Mouse (Mus musculus) intestine, postnatal 0 days (tissue): ENCODE measurements around the gene Csf2. TPM values are rescaled to one million over a fixed set of nuclear protein-coding genes. Genes with fewer than 3 reads are reported as not detected.

Source experiments
- ATAC-seq: fragments of 200-750 bp; cut with Nextera tagmentation; 2 replicates; pipeline ENCODE4 v1.8.0; 2017; ENCODE audit warnings: mild to moderate bottlenecking, moderate TSS enrichment, moderate library complexity
- H3K27ac ChIP-seq: fragments of 300-500 bp; sonication (generic); 2 replicates; pipeline ENCODE4 v1.5.1; 2014; ENCODE audit warnings: mild to moderate bottlenecking, low read depth, low read length, moderate library complexity
- H3K27me3 ChIP-seq: fragments of 300-500 bp; sonication (generic); replicated peaks from 2 replicates; pipeline ENCODE4 v1.6.1; 2014; ENCODE audit warnings: low read length, mixed read lengths; ENCODE audit not compliant: control insufficient read depth, insufficient read depth
- H3K36me3 ChIP-seq: fragments of 300-500 bp; sonication (generic); 2 replicates; pipeline ENCODE4 v1.6.1; 2014; ENCODE audit warnings: mild to moderate bottlenecking, moderate library complexity; ENCODE audit not compliant: control insufficient read depth, insufficient read depth
- H3K4me1 ChIP-seq: fragments of 300-500 bp; sonication (generic); replicated peaks from 2 replicates; pipeline ENCODE4 v1.6.1; 2014; ENCODE audit warnings: antibody characterized with exemption, low read length, mixed read lengths; ENCODE audit not compliant: control insufficient read depth, insufficient read depth
- H3K4me2 ChIP-seq: fragments of 300-500 bp; sonication (generic); replicated peaks from 2 replicates; pipeline ENCODE4 v1.6.1; 2014; ENCODE audit warnings: low read depth, mild to moderate bottlenecking, moderate library complexity
- H3K4me3 ChIP-seq: fragments of 300-500 bp; sonication (generic); 2 replicates; pipeline ENCODE4 v1.5.1; 2014; ENCODE audit warnings: low read depth, low read length
- H3K9ac ChIP-seq: fragments of 300-500 bp; sonication (generic); 2 replicates; pipeline ENCODE4 v1.6.1; 2014; ENCODE audit warnings: mild to moderate bottlenecking, low read depth, low read length
- H3K9me3 ChIP-seq: fragments of 300-500 bp; sonication (generic); 2 replicates; pipeline ENCODE4 v1.6.1; 2016; ENCODE audit warnings: mixed run types; ENCODE audit not compliant: control insufficient read depth
- CTCF ChIP-seq: sonication (generic); IDR thresholded peaks from 2 replicates; pipeline ENCODE4 v1.5.1; 2016; ENCODE audit warnings: low read depth, mild to moderate bottlenecking, control low read depth, antibody characterized with exemption, moderate library complexity
- WGBS: fragments of 180-500 bp; shearing (Covaris S2); extraction: QIAGEN DNeasy Blood & Tissue Kit; methylation state at CpG from one replicate; pipeline ENCODE4 v1.1.7; 2014; 5-methylcytosine and 5-hydroxymethylcytosine counted together
- polyA plus RNA-seq: library from polyadenylated mRNA; unstranded; fragments of >200 nt; fragmentation: Nextera tagmentation; extraction: Ambion mirVana; gene quantifications from 2 replicates; pipeline ENCODE4 v1.2.1, GENCODE M21; 2015

The Csf2 gene
- polyA plus RNA-seq, 1 experiment from 2014 or later: 1.3 TPM

DNA sequence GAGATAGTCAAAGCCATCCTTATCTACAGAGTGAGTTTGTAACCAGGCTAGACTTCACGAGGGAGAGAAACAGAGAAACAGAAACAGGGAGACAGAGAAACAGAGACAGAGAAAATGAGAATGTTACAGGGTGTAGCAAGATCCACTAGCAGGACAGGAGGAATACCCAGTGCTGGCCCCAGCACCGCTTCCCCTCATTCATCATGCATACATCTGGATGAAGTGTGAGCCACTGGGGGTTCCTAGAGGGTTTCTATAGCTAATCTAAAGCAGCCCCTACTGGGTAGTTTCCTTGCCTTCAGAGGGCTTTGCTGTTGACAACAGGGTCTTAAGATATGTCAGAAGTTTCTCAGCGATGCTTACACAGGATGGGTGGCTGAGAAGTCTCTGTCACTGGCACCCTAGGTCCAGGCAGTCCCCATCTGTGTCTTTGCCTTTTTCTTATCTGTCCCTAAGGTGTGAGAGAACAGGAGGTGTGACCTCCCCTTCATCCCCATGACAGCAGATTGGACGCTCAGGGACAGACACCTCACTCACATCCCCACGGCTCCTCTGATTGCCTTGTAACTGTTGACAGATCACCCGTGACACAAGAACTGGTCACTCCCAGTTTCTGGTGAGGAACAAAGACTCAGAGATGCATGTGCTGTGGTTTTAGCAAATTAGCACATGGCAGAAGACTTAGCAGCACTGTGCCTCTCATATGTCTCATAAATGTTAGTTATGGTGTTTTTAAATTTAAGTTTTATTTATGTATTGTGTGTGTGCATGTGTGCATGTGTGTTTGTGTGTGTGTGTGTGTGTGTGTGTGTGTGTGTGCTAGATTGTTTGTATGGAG lies 29.3 kb downstream of the Csf2 start:
- H3K4me2 ChIP-seq: no peak overlapping the region
- H3K4me1 ChIP-seq: no peaks in the 10 kb centered on the region
- TF ChIP-seq CTCF: no peak
- no peak overlapping the region for H3K27ac ChIP-seq
- no peaks in the 10 kb centered on the region for H3K36me3 ChIP-seq
- H3K9ac ChIP-seq: no peak overlapping the region
- ATAC-seq: no peak
- no peaks in the 10 kb centered on the region for H3K27me3 ChIP-seq
- no peaks in the 10 kb centered on the region for H3K9me3 ChIP-seq
- H3K4me3 ChIP-seq: no peak overlapping the region
- 36% methylated on average over 6 of the region's 6 CpGs for WGBS

DNA sequence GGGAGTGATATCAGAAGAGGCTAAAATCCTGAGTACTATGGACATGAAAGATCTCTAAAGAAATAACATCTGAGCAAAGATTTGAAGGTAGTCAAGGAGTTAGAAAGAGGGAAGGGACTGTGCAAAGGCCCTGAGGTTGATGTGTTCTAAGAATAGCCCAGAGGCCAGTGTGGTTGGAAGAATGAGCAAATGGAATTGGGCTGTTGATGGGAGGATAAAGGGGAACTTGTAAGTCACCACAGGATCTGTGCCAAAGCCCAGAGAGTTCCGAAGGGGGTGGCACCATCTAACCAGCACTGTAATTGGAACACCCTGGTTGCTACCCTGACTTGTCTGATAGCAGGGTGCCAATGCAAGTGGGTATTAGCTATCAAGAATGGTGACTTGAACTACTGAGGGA lies 30.3 kb downstream of the Csf2 start:
- WGBS: 100% methylated on average over 1 of the region's 1 CpGs
- Histone ChIP-seq H3K36me3 (no peaks in the 10 kb centered on the region), H3K9ac (no peak overlapping the region), H3K4me2 (no peak overlapping the region), H3K4me3 (no peak overlapping the region), H3K27me3 (no peaks in the 10 kb centered on the region), H3K27ac (no peak overlapping the region), H3K9me3 (no peaks in the 10 kb centered on the region), H3K4me1 (no peaks in the 10 kb centered on the region)
- TF ChIP-seq CTCF: no peak
- ATAC-seq: no peak

DNA sequence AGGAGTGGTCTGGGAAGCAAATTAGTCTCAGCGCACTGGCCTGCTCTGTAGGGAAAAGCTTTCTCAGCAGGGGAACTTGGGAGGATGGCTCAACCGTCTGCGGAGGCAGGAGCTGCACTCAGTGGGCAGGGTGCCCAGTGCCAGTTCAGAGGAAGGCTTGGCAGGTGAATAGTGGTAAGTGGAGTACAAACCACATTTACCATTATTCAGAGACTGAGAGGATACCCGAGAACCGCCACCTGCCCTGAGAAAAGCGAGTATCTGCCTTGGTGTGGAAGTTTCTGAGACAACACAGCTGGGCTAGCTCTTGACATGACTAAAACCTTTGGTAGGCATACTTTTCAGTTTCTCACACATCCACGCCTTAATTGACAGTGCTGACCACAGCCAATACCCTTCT lies 32.1 kb downstream of the Csf2 start:
- 63% methylated on average over 7 of the region's 7 CpGs for WGBS
- Histone ChIP-seq H3K9ac (no peak overlapping the region), H3K27me3 (no peaks in the 10 kb centered on the region), H3K4me3 (no peak overlapping the region), H3K36me3 (no peaks in the 10 kb centered on the region), H3K27ac (no peak overlapping the region), H3K4me1 (no peaks in the 10 kb centered on the region), H3K4me2 (no peak overlapping the region), H3K9me3 (no peaks in the 10 kb centered on the region)
- no peak for TF ChIP-seq CTCF
- ATAC-seq: no peak

DNA sequence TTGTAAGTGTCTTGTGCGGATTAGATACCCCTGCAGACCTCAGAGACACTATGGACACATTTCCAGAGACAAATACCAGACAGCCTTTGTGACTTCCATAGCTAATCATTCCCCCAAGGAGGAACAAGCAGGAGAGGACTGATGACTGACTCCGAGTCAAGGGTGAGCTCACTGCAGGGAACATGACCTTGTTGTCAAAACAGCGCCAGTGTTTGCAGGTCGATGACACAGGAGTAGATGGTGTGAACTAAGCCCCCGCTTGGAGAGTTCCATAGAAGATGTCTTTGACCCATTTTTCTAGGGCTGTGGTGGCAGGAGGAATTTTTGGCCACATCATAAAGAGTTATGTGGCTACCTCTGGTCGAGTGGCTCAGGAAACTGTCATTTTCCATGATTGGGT lies 33.4 kb downstream of the Csf2 start:
- no peak overlapping the region for H3K4me2 ChIP-seq
- no peak for TF ChIP-seq CTCF
- ATAC-seq: no peak
- no peaks in the 10 kb centered on the region for H3K36me3 ChIP-seq
- H3K9ac ChIP-seq: no peak overlapping the region
- no peak overlapping the region for H3K27ac ChIP-seq
- 75% methylated on average over 6 of the region's 6 CpGs for WGBS
- H3K9me3 ChIP-seq: no peaks in the 10 kb centered on the region
- no peaks in the 10 kb centered on the region for H3K27me3 ChIP-seq
- no peaks in the 10 kb centered on the region for H3K4me1 ChIP-seq
- no peak overlapping the region for H3K4me3 ChIP-seq

DNA sequence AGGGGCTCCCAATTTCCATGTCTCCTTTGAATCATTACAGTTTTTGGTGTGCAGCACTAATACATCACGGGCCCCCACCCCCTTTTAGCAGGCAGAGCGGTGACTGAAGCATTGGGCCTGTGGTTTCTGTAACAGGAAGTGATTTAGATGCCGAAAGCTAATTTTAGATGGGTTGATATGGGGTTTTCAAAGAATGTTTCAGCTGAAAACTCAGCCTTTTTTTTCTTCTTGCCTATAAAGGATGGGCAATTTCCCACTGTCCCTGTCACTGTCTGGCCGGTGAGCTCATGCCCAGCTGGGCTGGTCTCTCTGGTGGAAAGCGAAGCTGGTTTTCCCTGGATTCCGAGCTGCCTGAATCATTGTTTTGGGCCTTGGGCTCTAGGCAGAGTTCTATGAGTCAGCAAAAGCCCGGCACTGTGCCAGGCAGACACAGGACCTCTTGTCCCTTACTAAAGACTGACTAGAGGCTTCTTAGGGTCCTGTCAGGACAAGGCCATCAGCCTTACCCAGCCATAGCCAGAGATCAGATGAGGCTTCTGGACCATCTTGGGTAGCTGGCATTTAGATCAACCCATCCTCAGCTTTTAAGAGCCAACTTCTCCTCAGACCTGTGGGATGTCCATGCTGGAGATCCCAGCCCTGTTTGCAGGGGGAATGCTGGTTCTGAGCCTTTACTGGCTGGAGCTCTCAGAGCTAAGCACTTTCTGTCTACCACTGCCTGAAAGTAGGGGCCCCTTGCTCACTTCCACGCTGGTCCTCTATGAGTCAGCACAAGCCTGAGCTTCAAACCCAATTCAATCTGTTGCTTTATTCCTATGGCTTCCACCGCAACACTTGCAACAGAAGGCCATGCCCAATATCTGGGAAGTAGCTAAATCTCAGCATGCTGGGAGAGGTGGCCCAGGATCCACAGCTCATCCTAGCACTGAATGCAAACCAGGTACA lies 34.7 kb downstream of the Csf2 start:
- no peak overlapping the region for H3K4me3 ChIP-seq
- 73% methylated on average over 9 of the region's 9 CpGs for WGBS
- no peak for TF ChIP-seq CTCF
- no peaks in the 10 kb centered on the region for H3K27me3 ChIP-seq
- no peaks in the 10 kb centered on the region for H3K36me3 ChIP-seq
- no peak for ATAC-seq
- H3K4me2 ChIP-seq: no peak overlapping the region
- no peak overlapping the region for H3K27ac ChIP-seq
- H3K9me3 ChIP-seq: no peaks in the 10 kb centered on the region
- H3K9ac ChIP-seq: no peak overlapping the region
- H3K4me1 ChIP-seq: no peaks in the 10 kb centered on the region

DNA sequence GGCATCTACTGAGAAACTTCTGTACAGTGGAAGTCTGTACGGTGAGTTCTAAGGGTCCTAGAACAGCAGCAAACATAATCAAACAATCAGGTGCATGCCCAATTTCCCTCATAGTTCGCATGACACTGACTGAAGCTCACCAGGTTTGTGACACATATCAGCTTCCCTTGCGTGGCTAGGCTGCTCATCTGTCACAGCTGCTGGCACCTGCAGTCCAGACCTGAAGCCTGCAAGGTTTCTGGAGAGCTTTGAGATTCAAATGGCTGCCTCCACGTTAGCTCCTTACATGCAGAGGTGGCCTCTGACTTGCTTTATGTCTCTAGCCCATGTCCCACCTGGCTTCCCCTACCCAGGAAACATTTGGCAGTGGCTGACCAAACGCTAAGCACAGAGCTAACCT lies 35.8 kb downstream of the Csf2 start:
- Histone ChIP-seq H3K4me3 (no peak overlapping the region), H3K27me3 (no peaks in the 10 kb centered on the region), H3K9me3 (no peaks in the 10 kb centered on the region), H3K9ac (no peak overlapping the region), H3K36me3 (no peaks in the 10 kb centered on the region), H3K4me2 (no peak overlapping the region), H3K27ac (no peak overlapping the region), H3K4me1 (no peaks in the 10 kb centered on the region)
- no peak for TF ChIP-seq CTCF
- ATAC-seq: no peak
- 79% methylated on average over 5 of the region's 5 CpGs for WGBS
